Mouse (Mus musculus): ENCODE results near the gene Sept5.

DNA sequence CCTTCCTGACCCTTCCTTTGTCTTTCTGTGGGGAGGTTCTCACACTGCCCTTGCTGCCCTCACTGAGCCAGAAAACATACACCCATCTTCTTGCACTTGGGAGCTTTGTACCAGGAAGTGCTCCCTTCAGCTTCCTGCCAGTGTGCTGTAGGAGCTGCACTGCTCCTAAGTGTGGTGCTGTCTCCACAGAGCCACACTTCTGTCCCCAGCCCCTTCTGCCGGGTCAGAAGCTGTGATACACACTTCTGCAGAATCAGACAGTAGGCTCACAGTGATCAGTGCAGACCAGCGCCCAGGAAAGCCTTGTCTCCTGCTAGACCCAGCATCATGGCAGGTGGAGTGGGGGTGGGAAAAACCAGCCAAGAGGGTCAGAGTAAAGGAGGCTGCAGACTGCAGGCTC, 3.1 kb upstream of the Sept5 start:
- TF ChIP-seq POLR2A (IDR thresholded peaks at IDR 0.05; ENCODE audit: control insufficient read depth, low read depth, low read length) (no peak), CTCF (IDR thresholded peaks at IDR 0.05; ENCODE audit: control insufficient read depth, insufficient read depth, insufficient replicate concordance, low read depth, low read length) (no peak)
